Mouse (Mus musculus): ENCODE data around the gene Slc44a4.
"Not testable (repeated sequence)": the region's sequence is repeated elsewhere in the genome, so short reads cannot be mapped to it uniquely, and the experiment has no call there.

Gene Slc44a4

GRCm38 (mm10) chr17:34943128-34943815 is 29.0 kb downstream of the Slc44a4 start:
- no peak for DNase-seq (ENCODE audit: low spot score)

GRCm38 (mm10) chr17:34944362-34944761 is 30.1 kb downstream of the Slc44a4 start:
- DNase-seq (ENCODE audit: low spot score) = no peak

- no peak for DNase-seq (ENCODE audit: low spot score)
These were observed 32.3 kb downstream of the Slc44a4 start for GRCm38 (mm10) chr17:34946486-34947140.

DNA sequence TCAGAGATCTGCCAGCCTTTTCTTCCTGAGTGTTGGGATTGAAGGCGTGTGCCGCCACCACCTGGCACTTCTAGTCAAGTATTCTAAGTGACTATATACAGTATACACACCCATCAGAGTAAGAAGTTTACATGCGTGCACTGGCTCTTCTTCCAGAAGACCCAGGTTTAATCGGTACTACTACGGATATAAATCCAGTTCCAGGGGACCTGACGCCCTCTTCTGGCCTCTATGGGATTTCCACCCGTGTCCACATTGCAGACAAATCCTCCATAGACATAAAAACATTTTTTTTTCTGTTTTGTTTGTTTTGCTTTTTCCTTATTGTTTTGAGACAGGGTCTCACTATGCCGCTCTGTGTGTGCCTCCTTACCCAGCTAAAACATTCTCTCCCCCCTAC is 33.3 kb downstream of the Slc44a4 start:
- DNase-seq (ENCODE audit: low spot score) = no peak

GRCm38 (mm10) chr17:34948721-34949552 is 34.7 kb downstream of the Slc44a4 start:
- not testable (repeated sequence) for DNase-seq (ENCODE audit: low spot score)

DNA sequence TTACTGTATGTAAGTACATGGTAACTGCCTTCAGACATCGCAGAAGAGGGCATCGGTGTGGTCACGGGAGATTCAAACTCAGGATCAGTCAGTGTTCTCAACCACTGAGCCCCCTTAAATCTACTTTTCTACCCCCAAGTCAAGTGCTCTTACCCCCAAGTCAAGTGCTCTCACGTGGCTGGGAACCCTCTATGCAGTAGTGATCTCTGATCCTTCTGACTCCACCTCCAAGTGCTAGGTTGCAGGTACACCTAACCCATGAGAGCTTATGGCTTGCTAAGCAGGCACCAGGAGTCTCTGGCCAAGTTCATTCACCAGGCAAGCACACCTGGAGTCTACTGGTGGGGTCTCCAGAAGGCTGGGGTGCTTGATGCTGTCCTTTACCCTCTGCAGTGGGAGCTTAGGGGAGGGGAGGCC is 35.3 kb downstream of the Slc44a4 start:
- no peak for DNase-seq (ENCODE audit: low spot score)

DNA sequence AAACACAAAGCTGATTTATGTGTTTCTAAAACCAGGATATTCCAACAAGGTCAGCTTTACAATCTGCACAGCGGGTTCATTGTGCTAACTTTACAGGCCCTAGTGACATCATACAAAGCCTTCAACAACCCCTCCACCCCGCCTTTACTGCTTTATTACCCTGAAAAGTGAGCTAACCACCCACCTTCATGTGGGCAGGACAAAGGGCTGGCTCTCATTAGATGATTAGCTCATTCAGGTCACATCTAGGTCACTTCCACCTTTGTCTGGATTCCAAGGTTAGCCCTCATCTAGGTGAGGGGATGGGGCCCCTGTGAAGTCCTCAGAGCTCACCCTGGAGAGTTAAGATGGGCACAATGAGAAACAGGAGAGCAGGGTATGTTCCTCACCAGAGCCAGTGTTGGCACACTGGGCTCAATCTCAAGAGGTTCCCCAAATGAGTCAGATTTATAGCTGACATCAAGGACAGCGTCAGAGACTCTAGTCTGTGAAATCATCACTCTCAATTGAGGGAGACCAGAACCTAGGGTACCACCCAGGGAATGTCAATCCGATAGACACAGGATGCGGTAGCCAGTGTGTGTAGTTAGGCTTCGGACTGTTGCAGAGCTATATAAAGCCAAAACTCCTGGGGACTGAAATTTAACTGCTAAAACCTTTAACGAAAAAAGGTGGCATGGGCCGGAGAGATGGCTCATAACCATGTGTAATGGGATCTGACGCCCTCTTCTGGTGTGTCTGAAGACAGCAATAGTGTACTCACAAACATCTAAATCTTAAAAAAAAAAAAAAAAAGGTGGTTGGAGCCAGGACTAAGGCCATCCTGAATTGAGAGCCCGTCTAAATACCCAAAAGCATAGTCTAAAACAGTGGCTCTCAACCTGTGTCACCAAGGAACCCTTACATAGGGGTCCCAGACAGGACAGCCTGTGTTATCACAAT is 36.5 kb downstream of the Slc44a4 start:
- DNase-seq (ENCODE audit: low spot score) = no peak

- DNase-seq (ENCODE audit: low spot score) = peak; percentile 41
These were observed 37.5 kb downstream of the Slc44a4 start for GRCm38 (mm10) chr17:34951636-34952377.

DNA sequence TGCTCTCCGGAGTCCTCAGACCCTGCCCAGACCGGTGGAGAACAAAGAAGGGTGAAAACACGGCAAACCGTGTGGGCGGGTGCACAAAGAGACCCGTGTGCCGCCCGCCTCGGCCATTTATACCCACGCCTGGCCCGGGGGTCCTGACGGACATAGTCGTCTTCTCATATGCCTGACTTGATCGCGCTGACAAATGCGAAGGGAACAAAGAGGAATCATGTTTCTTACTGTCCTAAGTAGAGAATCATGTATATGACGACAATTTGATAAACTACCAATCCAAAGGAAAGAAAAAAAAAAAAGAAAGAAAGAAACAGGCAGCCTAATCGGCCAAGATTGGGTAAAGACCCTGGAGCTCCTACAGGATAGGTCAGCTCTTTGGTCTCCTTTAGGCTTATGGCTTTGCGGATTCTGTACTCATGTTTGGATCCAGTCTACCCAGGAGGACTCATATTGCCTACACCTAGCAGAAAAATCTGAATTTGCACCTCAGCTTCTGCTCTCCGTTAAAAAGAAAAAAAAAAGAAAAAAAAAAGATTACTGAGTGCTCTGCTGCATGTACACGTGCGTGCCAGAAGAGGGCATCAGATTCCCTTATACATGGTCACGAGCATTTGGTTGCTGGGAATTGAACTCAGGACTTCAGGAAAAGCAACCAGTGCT is 38.2 kb downstream of the Slc44a4 start:
- peak; percentile 79 for DNase-seq (ENCODE audit: low spot score)

DNA sequence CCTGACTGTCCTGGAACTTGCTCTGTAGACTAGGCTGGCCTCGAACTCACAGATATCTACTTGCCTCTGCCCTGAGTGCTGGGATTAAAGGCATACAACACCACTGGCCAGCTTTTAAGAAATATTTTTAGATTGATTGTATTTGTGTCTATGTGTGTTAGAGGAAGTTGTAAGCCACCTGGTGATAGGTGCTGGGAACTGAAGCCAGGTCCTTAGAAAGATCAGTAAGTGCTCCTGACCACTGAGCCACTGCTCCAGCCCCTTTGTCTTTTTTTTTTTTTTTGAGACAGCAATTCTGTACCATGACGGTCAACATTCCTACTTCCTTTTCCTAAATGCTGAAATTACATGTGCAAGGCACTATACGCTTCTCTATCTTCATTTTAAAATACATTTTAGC is 39.0 kb downstream of the Slc44a4 start:
- DNase-seq (ENCODE audit: low spot score) = no peak

DNA sequence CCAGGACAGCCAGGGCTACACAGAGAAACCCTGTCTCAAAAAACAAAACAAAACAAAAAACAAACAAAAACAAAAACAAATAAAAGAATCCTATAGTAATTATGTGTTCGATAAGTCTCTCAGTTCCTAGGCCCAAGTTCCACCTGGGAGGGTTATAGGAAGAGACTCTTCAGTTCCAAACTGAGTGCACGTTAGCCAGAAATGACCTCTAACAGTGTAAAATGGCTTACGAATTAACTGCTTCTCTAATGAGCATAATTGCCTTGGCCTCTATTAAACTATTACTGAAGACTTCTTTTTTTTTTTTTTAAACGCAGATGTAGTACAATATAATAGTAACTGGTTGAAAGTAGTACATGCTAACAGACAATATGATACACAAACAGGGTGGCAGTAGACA is 39.6 kb downstream of the Slc44a4 start:
- no peak for DNase-seq (ENCODE audit: low spot score)

DNA sequence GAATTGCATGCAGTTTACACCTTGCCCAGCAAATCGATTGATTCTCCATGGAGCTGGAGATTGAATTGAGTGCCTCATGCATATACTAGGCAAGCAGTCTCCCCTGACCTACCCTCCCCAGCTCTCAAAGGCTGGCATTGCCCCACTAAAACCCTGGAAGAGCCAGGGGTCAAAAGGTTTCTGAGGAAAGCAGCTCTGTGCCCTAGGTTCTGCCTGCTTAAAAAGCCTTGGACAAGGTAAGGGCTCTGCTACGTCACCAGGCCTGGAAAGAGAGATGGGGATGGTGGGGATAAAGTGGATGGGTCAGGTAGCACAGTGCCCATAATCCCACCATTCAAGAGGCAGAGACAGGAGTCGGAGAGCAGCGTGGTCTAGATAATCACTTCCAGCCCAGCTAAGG is 40.6 kb downstream of the Slc44a4 start:
- no peak for DNase-seq (ENCODE audit: low spot score)

- DNase-seq (ENCODE audit: low spot score) = no peak
These were observed 41.6 kb downstream of the Slc44a4 start for GRCm38 (mm10) chr17:34955884-34956283.

- no peak for DNase-seq (ENCODE audit: low spot score)
These were observed 42.1 kb downstream of the Slc44a4 start for GRCm38 (mm10) chr17:34956340-34956739.

- not testable (repeated sequence) for DNase-seq (ENCODE audit: low spot score)
These were observed 43.0 kb downstream of the Slc44a4 start for GRCm38 (mm10) chr17:34957291-34957690.

GRCm38 (mm10) chr17:34957966-34958365 is 43.7 kb downstream of the Slc44a4 start:
- DNase-seq (ENCODE audit: low spot score) = not testable (repeated sequence)

DNA sequence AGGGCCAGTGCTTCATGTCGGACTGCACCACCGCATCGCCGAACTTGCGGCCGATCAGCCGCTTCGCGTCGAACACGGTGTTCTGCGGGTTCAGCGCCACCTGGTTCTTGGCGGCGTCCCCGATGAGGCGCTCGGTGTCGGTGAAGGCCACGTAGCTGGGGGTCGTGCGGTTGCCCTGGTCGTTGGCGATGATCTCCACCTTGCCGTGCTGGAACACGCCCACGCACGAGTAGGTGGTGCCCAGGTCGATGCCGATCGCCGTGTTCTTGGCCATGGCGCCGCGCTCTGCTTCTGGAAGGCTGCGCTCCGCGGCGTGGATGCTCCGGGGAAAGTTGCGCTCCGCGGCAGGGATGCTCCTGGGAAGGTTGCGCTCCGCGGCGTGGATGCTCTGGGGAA is 44.5 kb downstream of the Slc44a4 start:
- not testable (repeated sequence) for DNase-seq (ENCODE audit: low spot score)

- DNase-seq (ENCODE audit: low spot score) = peak; percentile 78
These were observed 45.0 kb downstream of the Slc44a4 start, which contains the start of gene Hspa1b for GRCm38 (mm10) chr17:34959130-34959778. Gene Hspa1b, minus strand, starts transcription at chr17:34959238.

DNA sequence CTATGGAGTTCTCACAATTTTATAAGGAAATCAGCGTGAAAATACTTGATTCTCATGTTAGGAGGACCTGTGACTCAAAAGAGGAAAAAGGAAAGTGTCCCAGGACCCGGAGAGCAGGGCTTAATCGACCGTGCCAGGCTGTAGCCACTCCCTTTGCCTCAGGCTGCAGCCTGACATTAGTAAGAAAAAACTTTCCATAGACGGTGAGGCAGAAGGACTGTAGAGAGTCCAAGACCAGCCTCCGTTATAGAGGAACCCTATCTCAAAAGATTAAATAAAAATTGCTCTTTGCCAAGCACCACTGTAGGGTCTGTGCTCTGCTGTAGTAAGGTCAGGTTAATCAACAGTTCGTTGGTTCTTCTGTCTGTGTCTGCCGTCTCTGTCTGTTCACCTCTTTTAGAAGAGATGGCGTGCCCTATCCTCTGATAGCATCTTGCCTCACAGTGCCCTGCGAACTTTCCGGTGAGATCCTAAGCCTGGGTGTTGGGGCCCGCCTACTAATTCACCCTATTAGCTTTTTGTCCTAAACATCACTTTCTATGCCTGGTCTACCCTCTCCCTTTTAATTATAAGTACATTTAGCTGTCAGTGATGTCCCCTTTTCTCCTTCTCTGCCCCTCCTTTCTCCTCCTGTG is 45.7 kb downstream of the Slc44a4 start:
- no peak for DNase-seq (ENCODE audit: low spot score)
